Mouse (Mus musculus): ENCODE measurements at regions not wholly inside any gene's neighbourhood (a gene's known extent, or its start where the extent isn't known, plus 50 kb on each side); places are given as distances from the start of the nearest gene placed in this dataset.
"Not testable (repeated sequence)": the region's sequence is repeated elsewhere in the genome, so short reads cannot be mapped to it uniquely, and the experiment has no call there.

DNA sequence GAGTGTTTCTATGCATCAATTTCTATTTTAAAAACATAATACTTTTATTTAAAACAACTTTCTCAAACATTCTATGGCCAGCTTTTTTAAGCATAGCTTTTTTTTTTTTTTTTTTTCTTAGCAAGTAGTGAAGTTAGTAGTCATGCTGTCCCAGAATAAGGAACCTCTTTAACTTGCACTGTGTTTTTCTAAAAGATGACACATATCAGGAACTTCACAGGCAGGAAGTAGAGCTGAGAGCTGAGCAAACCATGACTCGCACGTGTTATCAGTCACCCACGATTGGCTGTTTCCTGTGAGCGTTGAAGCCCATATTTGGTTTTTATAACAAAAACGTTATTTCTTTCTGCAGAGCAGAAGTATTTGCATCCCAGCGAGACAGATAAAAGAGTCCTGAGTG lies 287.9 kb upstream of the Ube2e3 start:
- Histone ChIP-seq H3K4me2 (no peak overlapping the region), H3K36me3 (no peaks in the 10 kb centered on the region), H3K4me3 (no peak overlapping the region), H3K27ac (replicated peaks) (no peak overlapping the region), H3K9me3 (no peaks in the 10 kb centered on the region), H3K9ac (no peak overlapping the region), H3K27me3 (no peaks in the 10 kb centered on the region; the same call in 1 of the 2 replicates), H3K4me1 (replicated peaks) (no peaks in the 10 kb centered on the region)
- no peak for ATAC-seq (ENCODE audit: low read depth)
- 61% methylated on average over 6 of the region's 6 CpGs for WGBS

DNA sequence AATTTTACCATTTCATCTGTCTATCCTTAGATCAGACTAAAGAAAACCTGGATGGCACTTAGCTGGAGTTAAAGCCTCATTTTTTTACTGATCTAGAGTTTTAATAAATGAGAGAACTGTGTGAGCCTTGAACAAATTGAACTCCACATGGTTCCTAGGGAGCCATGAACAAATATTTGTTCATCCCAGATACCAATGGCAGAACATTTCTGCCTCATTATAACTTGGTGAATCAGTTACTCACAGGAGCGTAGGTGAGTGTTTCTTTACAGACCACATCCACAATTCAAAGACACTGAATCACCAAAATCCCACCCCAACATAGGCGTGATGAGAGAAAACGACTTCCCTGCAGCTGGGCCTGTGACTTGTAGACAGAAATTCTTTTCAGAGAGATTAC lies 295.4 kb upstream of the Ube2e3 start:
- H3K9ac ChIP-seq, result no peak overlapping the region
- no peak for ATAC-seq (ENCODE audit: low read depth)

DNA sequence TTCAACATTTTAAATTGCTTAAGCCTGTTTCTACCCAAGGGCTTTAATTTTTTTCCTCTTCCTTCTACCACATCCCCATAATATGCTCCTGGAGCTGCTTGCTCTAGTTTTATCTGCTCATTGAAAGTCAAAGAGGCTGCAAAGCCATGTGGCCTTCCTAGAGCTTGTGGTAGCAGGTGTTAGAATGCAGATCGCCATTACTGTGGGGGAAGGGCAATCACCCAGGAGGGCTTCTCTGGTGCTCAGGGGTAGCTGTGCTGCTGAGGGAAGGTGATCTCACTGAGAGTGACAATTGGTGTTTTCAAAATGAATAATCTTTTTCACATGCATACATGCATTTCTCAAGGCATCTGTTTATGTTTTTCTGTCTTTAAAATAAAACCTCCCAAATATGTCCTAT lies 309.8 kb upstream of the Ube2e3 start:
- no peaks in the 10 kb centered on the region for H3K9me3 ChIP-seq
- no peaks in the 10 kb centered on the region for H3K27me3 ChIP-seq

More for the DNA sequence above, 295.4 kb upstream of the Ube2e3 start:
- Histone ChIP-seq H3K9me3 (no peaks in the 10 kb centered on the region), H3K4me1 (replicated peaks) (no peaks in the 10 kb centered on the region), H3K4me2 (no peak overlapping the region), H3K36me3 (no peaks in the 10 kb centered on the region), H3K4me3 (no peak overlapping the region), H3K27ac (replicated peaks) (no peak overlapping the region), H3K27me3 (no peaks in the 10 kb centered on the region)
- WGBS, result 83% methylated on average over 3 of the region's 3 CpGs

DNA sequence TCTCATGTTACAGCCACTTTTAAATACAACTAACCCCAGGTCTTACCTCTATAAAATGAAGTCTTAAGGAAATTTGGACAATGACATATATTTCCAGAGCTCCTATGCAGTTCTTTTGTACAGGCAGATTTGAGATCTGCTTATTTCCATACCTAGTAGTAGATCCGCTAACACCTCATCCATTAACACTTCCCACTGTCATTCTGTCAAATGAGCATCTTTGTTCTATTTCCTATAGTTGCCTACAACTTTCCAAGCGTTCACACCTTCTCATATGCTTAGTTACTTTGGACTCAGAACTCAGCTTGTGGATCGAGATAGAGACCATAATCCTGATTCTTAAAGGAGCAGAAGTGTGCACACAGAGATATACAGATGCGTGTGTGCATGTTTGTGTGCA lies 316.8 kb upstream of the Ube2e3 start:
- WGBS, result 90% methylated on average over 4 of the region's 4 CpGs
- Histone ChIP-seq H3K9ac (no peak overlapping the region), H3K9me3 (no peaks in the 10 kb centered on the region), H3K36me3 (no peaks in the 10 kb centered on the region), H3K4me2 (no peak overlapping the region), H3K27me3 (no peaks in the 10 kb centered on the region), H3K4me1 (replicated peaks) (no peaks in the 10 kb centered on the region), H3K27ac (replicated peaks) (no peak overlapping the region), H3K4me3 (no peak overlapping the region)
- ATAC-seq (ENCODE audit: low read depth), result no peak

More for the DNA sequence above, 309.8 kb upstream of the Ube2e3 start:
- H3K27ac ChIP-seq (replicated peaks), result no peak overlapping the region
- 33% methylated on average over 1 of the region's 1 CpGs for WGBS
- H3K4me2 ChIP-seq, result no peak overlapping the region
- H3K4me1 ChIP-seq (replicated peaks), result no peaks in the 10 kb centered on the region
- no peaks in the 10 kb centered on the region for H3K36me3 ChIP-seq
- no peak for ATAC-seq (ENCODE audit: low read depth)
- no peak overlapping the region for H3K4me3 ChIP-seq
- H3K9ac ChIP-seq, result no peak overlapping the region

DNA sequence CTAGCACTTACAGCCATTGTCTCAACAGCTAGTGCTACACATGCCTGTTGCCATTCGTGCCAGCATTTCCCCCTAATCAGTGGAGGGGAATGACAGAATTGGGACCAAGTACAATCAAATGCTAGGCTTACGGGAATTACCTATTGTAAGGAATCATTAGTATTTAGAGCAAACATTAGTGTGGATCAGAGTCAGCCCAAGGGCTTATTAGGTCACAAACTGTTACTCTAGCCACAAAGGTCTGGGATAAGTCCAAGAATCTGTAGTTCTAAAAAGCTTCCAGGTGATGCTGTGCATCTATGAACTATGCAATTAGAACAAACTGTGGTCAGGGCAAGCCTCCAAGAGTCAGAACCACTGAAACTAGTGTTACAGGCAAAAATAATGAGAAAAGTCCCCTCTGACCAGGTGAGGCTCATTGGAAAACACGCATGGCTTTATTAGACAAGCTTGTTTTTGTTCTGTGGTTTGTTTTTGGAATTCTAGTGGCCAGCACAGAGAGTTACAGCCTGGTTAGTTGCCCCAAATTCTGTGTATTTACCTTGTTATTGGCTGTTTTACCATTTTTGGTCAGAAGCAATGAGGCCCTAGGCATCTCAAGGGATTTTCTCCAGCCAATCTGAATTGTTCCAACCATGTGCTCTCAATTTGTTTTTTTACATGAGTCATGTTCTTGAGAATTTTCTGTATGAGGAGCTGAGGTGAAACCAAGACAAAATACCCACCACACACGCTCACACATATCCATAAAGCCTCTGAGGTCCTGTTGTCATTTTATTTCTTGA lies 319.0 kb upstream of the Ube2e3 start:
- H3K27ac ChIP-seq (replicated peaks), result no peak overlapping the region
- no peak overlapping the region for H3K9ac ChIP-seq
- H3K36me3 ChIP-seq, result no peaks in the 10 kb centered on the region
- H3K4me1 ChIP-seq (replicated peaks), result no peaks in the 10 kb centered on the region
- no peak overlapping the region for H3K4me3 ChIP-seq
- H3K27me3 ChIP-seq, result no peaks in the 10 kb centered on the region
- no peak overlapping the region for H3K4me2 ChIP-seq
- 85% methylated on average over 4 of the region's 4 CpGs for WGBS
- ATAC-seq (ENCODE audit: low read depth), result no peak
- H3K9me3 ChIP-seq, result no peaks in the 10 kb centered on the region

DNA sequence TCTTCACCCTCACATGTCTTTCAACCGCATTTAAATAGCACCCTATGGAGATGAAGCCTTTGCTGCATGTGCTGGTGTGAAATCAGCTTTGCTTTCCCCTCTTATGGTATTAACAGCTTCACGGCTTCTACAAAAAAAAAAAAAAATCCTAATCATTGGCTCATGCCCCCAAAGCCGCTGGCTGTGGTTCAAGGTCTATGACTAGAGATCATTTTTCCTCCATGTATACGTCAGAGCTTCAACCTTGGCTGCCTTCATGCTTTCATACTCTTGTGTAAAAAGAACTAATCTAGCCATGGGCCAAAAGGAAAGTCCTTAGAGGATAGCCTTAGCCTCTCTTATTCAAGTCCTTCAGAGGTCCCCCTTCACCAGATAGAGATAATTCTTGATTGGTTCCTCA lies 320.6 kb upstream of the Ube2e3 start:
- H3K9me3 ChIP-seq, result no peaks in the 10 kb centered on the region
- no peaks in the 10 kb centered on the region for H3K36me3 ChIP-seq
- H3K4me3 ChIP-seq, result no peak overlapping the region
- no peak overlapping the region for H3K4me2 ChIP-seq
- H3K27ac ChIP-seq (replicated peaks), result no peak overlapping the region
- no peaks in the 10 kb centered on the region for H3K4me1 ChIP-seq (replicated peaks)
- H3K27me3 ChIP-seq, result no peaks in the 10 kb centered on the region
- ATAC-seq (ENCODE audit: low read depth), result no peak
- H3K9ac ChIP-seq, result no peak overlapping the region
- 81% methylated on average over 4 of the region's 4 CpGs for WGBS

DNA sequence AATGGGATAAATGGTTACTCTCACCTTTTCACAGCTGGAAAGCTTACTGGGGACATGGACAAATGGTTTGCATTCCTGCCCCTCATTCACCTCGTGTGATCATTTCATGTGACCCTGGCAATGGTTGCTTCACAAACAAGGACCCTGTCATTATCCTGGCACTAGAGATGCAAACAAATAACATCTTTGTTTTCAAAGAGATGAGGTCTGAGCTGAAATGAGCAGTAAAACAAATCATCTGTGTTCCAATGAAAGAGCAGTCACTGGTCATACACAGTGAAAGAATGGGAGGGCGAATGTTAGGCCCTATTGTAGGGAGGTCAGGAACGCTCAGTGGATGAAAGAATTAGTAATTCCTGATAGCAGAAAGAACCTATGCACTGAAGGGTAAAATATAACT lies 327.5 kb upstream of the Ube2e3 start:
- WGBS, result 44% methylated on average over 3 of the region's 3 CpGs
- ATAC-seq (ENCODE audit: low read depth), result no peak
- no peak overlapping the region for H3K9ac ChIP-seq

DNA sequence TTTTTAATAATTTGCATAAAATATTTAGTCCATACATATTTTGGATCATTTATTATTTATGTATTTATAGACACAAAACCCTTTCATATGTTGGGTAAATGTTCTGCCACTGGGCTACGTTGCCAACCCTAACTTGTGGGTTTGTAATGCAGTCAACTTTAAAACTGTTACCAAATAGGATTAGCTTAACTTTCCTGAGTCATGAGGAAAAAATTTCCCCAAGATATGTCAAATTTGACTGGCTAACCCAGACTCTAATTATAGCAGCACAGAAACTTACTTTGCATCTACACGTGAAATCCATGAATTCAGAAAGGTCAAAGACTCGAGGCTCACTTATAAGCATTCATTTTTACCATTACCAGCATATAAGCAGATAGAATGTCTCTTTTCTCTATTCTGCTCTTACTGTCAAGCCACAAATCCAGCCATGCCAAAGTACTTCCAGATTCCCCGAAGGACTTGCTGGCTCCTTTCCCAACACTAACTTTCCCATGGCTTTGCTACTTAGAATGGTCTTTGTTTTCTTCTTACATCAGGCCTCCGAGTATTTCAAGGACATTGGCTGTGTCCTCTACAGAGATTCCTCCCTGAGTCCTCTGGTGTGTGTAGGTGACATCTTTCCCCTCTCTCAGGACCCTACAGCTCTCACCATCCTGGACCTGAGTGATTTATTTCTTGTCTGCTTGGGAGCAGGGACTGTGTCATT lies 328.2 kb upstream of the Ube2e3 start:
- Histone ChIP-seq H3K4me1 (replicated peaks) (peaks cover 4% of the 10 kb centered on the region; the same call in 1 of the 2 replicates), H3K4me3 (no peak overlapping the region), H3K36me3 (no peaks in the 10 kb centered on the region), H3K27ac (replicated peaks) (no peak overlapping the region), H3K9me3 (no peaks in the 10 kb centered on the region), H3K9ac (no peak overlapping the region), H3K4me2 (no peak overlapping the region), H3K27me3 (no peaks in the 10 kb centered on the region)
- 68% methylated on average over 5 of the region's 5 CpGs for WGBS
- ATAC-seq (ENCODE audit: low read depth), result no peak

More for the DNA sequence above, 327.5 kb upstream of the Ube2e3 start:
- Histone ChIP-seq H3K4me2 (no peak overlapping the region), H3K27ac (replicated peaks) (no peak overlapping the region), H3K4me1 (replicated peaks) (peaks cover 4% of the 10 kb centered on the region; the same call in 1 of the 2 replicates), H3K27me3 (no peaks in the 10 kb centered on the region), H3K36me3 (no peaks in the 10 kb centered on the region), H3K9me3 (no peaks in the 10 kb centered on the region), H3K4me3 (no peak overlapping the region)

DNA sequence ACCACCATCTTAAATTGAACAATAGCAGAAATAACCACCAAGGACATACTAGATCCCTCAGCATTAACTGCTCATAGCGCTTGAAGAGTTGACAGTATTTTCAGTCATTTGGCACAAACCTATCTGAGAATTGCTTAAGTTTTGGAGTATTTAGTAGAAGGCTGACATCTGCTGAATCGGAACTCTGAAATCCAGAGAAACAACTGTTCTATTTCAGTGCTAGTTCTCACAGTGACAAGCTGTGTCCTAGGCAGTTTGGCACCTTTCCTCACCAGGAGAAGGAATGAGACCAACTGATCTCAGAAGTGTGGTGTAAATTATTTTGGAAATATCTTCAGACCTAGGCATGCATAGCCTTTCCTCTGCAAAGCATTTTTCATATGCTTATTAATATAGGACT lies 330.4 kb upstream of the Ube2e3 start:
- Histone ChIP-seq H3K9ac (no peak overlapping the region), H3K27ac (replicated peaks) (no peak overlapping the region), H3K36me3 (no peaks in the 10 kb centered on the region), H3K4me2 (no peak overlapping the region), H3K4me3 (no peak overlapping the region), H3K9me3 (no peaks in the 10 kb centered on the region), H3K27me3 (no peaks in the 10 kb centered on the region), H3K4me1 (replicated peaks) (peaks cover 4% of the 10 kb centered on the region; the same call in 1 of the 2 replicates)
- no peak for ATAC-seq (ENCODE audit: low read depth)
- WGBS, result 99% methylated on average over 2 of the region's 2 CpGs

DNA sequence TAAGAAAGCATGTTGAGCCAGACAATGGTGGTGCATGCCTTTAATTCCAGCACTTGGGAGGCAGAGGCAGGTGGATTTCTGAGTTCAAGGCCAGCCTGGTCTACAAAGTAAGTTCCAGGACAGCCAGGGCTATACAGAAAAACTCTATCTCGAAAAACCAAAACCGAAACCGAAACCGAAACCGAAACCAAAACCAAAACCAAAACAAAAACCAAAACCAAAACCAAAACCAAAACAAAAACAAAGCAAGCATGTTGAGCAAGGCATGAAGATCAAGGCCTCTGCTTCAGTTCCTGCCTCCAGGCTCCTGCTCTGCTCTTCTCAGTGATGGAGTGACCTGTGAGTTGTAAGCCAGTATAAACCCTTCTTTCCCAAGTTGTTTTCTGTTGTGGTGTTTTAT lies 334.0 kb upstream of the Ube2e3 start:
- not testable (repeated sequence) for ATAC-seq (ENCODE audit: low read depth); H3K4me2 ChIP-seq; H3K4me1 ChIP-seq (replicated peaks); H3K9me3 ChIP-seq; H3K27ac ChIP-seq (replicated peaks); H3K36me3 ChIP-seq; H3K9ac ChIP-seq; H3K4me3 ChIP-seq; H3K27me3 ChIP-seq
- WGBS, result 98% methylated on average over 5 of the region's 5 CpGs

DNA sequence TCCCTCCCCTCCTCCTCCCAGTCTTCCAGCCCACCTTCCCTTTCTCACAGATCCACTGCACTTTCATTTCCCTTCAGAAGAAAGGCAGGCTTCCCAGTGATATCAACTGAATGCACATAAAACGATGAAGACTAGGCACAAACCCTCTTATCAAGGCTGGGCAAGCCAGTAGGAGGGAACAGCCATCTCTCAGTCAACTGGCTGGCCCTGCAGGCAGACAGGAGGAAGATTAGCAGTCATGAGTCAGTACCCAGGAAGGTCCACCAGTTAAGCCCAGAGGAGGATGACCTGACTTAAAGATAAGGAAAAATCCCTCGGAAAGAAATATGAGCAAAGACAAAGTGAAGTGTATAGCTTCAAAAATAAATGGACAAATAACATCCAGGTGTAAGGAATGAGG lies 337.4 kb upstream of the Ube2e3 start:
- no peaks in the 10 kb centered on the region for H3K27me3 ChIP-seq
- no peaks in the 10 kb centered on the region for H3K4me1 ChIP-seq (replicated peaks)
- H3K27ac ChIP-seq (replicated peaks), result no peak overlapping the region
- H3K36me3 ChIP-seq, result no peaks in the 10 kb centered on the region
- ATAC-seq (ENCODE audit: low read depth), result no peak
- H3K4me3 ChIP-seq, result no peak overlapping the region
- 75% methylated on average over 2 of the region's 2 CpGs for WGBS
- no peak overlapping the region for H3K4me2 ChIP-seq
- no peaks in the 10 kb centered on the region for H3K9me3 ChIP-seq
- H3K9ac ChIP-seq, result no peak overlapping the region

DNA sequence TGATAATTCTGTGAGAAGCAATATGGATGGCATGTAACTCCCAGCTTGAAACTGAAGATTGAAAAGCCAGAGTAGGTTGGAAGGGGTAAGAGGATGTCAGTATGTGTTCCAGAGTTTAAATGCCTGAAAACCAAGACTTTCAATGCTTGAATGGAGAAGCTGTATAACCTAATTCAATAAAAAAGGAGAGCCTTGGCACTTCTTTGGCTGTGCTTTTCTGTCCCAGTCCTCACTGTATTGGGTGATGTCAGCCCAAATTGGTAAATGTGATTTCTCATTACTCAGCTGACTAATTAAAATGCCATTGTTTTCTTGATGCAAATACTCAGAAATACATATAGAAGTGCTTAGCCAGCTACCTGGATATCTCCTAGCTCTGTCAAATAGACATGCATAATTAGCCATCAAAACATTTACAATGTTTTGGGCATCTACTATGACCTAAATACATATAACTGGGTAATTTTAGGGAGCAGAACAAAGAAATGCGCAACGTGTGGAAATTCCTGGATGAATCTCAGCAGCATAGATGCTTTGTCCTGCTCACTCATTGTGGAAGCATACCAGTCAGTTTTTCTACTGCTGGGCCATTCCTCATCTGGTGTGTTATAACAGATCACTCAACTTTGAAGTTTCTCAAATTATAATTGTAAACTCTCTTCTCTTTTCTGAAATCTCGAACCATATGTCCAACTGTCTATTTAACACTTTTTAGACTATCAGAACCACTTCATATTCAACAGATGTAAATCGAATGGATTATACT lies 347.5 kb upstream of the Ube2e3 start:
- Histone ChIP-seq H3K9me3 (no peaks in the 10 kb centered on the region), H3K9ac (no peak overlapping the region), H3K4me1 (replicated peaks) (no peaks in the 10 kb centered on the region), H3K27ac (replicated peaks) (no peak overlapping the region), H3K36me3 (no peaks in the 10 kb centered on the region), H3K4me3 (no peak overlapping the region), H3K4me2 (no peak overlapping the region), H3K27me3 (no peaks in the 10 kb centered on the region)
- no peak for ATAC-seq (ENCODE audit: low read depth)
- 90% methylated on average over 4 of the region's 4 CpGs for WGBS

Measured in neural tube, embryonic 13.5 days (tissue).